Mouse (Mus musculus) adrenal gland, adult 2 months (tissue): ENCODE measurements around the gene Plin3. TPM values are rescaled to one million over a fixed set of nuclear protein-coding genes. Genes with fewer than 3 reads are reported as not detected.

Source experiments
- DNase-seq: peaks from one replicate; pipeline ENCODE4 v3.0.0; 2021
- polyA plus RNA-seq: library from polyadenylated mRNA; depleted of rRNA; stranded (reverse); fragments of >200 nt; gene quantifications from 2 replicates; pipeline ENCODE4 v1.2.3, GENCODE M21; 2012
- total RNA-seq, 2 experiments: library from RNA; stranded (reverse); gene quantifications; 2 replicates each; pipeline ENCODE4 v1.2.3; 2021

Plin3 gene
- total and polyA plus RNA-seq, 3 experiments = 51.8 to 101 (median 65.9) TPM

DNA sequence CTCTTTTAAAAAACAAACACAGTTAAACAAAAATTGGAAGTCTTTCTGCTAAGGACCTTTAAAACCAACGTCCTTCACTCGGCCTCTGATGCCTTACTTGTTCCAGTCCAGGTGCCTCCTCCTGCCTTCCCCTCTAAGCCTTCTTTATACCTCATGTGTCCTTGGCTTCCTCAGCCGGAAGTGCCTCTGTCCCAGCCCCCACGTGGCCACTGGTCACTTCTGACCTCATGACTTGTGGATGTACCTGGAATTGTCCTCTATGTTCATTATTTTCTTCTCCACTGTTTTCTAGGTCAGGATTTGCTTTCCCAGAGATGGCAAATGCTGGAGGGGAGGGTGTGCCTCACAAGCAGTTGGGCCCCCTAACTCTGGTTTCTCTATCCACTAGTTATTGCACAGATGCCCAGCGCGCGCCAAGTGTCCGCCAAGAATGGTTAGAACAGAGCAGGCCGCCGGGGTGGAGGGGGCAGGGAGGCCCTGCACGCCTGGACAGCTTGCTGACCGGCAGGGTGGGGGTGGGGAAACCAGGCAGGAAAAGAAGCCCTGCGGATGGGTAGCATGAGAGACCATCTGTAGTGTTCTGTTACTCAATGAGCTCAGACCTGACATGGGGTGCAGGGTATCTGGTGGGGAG, 9.8 kb upstream of the Plin3 start:
- DNase-seq = peak; percentile 53

DNA sequence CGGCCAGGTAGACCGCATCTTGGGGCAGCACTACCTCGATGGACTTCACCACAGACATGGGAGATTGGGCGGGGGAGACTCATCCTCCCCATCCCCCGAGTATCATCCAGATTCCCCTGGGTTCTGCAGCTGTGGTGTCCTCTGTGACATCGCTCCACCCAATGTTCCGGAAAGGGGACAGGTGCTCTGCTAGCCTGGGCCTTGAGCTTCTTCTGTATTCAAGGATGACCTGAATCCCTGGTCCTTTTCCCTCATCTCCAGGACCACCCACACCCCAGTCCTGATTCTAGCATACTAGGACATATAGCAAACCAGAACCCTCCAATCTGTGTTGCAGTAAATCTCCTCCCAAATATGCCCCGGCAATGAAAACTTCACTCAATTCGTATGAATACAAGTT, 7.5 kb upstream of the Plin3 start, which contains the start of gene Arrdc5:
Arrdc5 (minus strand) TSS at position 101 of the 400 bp plus-strand sequence.
- no peak for DNase-seq

DNA sequence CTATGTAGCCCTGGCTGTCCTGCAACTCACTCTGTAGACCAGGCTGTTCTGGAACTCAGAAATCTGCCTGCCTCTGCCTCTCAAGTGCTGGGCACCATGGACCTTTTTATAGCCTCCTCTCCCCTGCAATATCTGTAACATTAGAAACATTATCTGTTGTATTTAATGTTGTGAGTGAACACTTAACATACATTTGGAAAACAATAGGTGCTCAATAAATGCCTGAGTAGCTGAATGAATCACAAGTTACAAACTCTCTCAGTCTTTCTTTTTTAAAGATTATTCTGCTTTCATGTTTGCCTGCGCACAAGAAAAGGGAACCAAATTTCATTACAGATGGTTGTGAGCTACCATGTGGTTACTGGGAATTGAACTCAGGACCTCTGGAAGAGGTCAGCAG, 5.6 kb upstream of the Plin3 start:
- DNase-seq = no peak

DNA sequence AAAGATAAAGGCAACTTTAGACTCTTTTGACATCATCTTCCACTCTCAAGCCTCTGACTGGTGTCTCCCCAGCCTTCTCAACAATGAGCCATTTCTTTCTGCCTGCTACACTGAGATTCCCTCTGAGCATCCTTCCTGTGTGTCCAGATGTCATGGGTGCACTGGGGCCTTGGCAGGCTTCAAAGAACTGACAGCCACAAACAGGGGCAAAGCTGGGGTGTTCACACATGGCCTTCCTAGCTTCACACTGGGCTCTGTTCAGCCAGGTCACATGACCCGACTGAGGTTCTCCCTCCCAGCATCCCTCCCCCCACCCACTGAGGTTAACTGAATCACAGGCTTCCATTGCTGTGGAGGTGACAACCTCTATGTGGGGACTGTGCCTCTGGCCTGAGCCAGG, 3.5 kb upstream of the Plin3 start:
- DNase-seq = no peak

DNA sequence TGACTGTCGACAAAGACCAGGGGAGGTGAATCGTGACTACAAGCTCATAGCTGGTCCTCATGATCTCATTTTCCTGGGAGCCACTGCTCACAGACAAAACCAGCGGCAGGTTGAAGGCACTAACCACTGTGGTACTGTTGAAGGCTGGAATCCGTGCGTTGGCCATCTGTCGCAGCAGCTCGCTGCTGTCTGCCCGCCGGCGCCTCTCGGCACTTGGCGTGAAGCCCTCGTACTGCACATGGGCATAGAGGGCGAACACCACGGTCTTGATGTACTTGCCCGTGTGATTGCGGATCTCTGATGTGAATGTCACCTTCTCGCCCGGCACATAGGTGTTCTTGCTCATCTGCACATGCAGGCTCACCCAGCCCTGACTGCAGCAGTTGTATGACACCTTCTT, 1.6 kb upstream of the Plin3 start:
- no peak for DNase-seq

DNA sequence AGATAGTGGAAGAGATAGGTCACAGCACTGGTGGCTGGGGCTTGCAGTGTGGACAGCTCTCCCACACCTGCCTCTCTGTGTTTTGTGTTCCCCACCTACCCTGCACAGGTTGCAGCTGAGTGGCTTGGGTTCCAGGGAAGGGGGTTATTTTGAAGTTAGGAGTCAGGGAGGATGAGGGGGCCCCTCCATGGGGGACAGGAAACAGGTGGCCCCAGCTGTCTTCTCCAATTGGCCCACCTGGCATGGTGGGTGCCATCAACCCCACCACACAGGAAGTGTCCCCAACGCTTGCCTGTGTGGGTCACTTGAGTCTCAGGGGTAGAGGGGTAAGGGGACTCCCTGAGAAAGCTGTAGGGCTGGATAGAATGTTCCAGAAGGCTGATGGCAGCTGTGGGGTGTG, 618 bp upstream of the Plin3 start:
- DNase-seq = no peak

DNA sequence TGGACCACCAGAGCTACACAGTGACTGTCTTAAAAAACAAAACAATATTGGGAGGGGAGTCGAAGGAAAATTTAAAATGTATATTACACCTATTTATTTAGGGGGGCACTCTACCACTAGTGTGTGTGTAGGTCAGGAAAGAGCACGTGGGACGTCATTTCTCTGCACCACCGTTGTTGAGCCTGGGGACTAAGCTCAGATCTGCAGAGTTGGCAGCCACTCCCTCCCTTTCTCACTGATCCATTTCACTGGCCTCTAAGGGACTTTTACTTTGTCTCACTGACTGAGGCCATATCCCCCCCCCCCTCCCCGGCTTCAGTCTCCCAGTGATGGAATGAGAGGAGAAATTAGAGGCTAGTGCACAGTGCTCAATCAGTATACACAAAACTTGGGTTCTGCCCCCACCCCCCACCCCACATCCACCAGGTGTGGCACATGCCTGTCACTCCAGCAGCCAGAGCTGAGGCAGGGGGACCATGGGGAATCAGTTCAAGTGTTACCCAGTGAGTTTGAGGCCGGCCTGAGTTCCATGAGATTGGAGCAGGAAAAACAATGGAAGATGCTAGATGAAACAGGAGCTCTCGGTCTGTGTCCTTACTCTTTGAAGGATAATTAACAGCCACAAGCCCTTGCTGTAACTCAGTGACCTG, 722 bp downstream of the Plin3 start:
- DNase-seq = no peak

DNA sequence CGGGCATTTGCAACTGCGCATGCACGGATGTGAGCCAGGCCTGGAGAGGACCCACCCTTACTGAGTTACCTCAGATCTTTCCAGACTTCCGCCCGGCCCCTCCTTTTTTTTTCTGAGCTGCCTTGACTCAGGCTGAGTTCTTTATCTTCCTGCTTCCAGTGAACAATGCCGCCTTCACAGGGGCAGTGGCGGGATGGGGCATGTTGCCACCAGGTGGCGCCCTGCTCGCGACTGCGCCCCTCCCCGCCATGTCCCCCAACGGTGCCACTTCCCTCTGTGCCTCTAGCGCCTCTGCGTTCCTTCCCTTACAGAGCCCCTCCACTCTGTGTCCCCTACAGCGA, 1.5 kb downstream of the Plin3 start:
- DNase-seq = peak; percentile 94

DNA sequence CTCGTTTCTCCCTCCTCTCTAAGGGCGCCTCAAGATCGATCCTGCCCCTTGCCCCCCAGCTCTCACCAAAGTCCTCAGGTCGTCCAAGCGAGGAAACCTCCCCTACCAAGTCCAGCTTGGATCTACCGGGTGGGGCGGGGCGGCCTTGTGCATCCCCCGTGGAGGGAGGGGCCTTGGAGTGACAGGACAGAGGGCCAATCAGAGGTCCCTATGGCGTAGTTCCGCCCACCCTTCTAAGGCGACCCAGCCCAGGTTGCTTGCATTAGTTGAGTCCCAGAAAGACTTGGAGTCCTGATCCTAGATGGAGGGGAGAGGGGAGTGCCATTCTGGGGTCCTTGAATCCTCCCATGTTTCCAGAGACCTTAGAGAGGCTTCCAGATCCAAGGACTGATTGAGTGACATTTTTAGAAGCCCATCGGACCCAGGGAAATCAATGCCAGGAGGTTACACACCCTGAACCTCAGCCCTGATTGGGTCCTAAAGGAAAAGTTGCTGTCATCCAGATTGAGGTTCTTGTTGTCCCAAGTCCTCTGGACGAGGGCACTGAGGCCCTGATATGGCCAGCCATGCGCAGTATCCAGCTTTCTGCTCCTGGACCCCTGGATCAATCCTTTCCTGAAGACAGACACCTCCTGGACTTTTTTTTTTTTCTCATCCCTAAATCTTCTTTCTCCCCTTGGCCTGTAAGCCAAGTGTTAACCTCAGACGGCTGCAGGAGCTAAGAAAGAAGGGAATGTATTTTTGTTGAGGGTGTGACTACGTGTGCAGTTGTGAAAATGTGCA, 2.1 kb downstream of the Plin3 start:
- peak; percentile 99 for DNase-seq

DNA sequence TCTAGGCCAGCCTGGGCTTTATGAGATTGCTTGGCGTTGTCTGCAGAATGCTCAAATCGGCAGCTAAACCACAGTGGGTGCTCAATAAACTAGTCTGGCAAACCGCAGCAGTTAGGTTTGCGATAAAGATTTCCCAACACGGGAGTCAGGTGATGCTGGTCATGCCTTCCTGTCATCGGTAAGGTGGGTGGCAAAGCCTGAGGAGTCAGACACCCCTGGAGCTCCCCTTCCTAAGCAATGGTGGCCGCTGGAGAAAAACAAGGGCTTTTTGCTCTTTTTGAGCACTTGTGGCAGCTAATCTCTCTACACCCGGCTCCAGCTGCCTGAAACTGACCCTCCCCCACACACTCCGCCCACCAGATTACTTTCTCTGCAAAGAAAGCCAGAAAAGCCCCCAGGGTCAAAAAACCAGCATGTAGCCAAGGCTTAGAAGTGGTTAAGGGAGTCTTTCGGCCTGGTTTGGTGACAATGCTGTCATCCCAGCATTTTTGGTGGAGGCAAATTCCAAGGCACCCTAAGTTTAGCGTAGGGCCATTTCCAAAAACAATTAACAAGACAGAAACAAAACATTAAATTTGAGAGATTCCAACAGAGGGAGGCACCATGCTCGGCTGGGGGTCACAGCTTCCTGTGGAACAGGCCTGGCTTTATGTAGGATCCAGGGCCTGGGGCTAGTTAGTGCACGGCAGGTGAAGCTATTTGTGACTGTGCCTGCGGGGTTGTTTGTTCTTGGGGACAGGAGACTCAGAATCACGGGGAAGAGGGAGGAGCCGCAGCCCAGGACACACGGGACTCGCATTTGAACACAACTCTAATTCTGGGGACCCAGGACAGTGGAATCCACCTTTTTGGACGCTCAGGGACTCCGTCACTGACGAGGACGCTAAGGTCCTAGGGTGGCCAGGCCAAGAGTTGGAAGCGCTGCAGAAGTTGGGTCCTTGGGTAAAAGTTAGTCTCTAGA, 3.0 kb downstream of the Plin3 start:
- peak; percentile 64 for DNase-seq

DNA sequence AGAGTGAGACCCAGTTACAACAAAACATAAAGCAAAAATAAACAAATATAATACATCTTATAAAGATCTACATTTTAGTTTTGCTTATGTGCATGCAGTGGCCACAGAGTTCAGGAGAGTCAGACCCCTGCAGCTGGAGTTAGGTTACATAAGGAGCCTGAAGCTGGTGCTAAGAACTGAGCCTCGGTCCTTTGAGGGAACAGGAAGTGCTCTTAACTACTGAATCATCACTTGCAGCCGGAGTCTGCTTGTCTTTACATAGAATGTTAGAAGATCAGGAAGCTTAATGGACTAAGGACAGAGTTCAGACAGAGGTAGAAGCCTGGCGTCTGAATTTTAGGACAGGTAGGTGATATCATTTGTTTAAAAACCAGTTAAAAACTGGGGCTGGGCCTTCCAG, 3.8 kb downstream of the Plin3 start:
- DNase-seq = no peak

DNA sequence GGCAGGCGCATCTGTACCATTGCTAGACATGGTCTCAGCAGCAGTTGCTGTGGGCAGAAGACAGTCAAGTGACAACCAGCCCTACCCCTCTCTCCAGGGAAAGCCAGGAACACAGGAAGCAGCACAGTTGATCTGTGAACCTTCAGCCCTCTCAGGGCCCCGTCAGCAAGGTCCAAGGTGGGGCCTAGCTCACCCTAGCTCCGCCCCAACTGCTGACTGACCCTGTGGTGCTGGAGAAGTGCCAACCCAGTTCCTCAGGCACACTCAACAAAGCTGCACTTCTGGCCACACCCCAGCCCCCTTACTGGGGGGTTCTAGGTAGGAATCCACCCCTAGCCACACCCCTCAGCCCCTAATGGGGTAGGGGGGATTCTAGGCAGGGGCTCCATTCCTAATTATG, 4.8 kb downstream of the Plin3 start:
- peak; percentile 81 for DNase-seq

DNA sequence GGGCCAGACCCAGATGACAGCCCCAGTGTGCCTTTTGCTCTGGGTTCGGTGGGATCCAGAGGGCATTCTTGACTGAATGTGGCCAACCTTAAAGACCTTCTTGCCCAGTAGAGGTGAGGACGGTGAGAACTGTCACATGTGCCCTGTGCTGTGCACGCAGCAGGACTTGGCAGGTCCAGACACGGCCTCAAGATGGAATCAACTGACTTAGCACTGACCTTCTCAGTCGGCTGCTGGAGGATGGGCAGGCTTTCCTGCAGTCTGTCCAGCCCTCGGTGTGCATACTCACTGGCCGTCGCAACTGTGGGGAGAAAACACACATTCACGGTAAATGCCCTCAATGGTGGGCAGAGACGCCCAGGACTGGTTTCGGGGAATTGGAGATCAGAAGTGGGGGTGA, 6.7 kb downstream of the Plin3 start:
- DNase-seq = no peak

DNA sequence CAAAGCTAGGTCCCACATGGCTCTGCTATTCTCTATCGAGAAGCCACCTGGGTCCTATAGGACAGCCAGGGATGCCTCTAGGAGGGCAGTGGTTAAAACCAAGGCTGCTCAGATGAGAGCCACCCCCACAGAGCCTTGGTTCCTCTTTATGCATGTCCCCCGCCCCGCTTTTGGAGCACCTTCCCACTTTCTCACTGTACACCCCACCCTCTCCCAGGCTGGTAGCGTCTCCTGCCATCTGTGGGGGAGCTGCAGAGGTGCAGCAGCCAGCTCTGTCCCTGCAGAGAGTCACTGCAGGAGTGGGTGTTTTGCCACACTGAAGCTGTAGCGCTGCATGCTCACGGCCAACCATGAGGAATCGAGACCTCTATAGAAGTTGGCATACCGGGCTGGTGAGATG, 9.4 kb downstream of the Plin3 start:
- DNase-seq = no peak

DNA sequence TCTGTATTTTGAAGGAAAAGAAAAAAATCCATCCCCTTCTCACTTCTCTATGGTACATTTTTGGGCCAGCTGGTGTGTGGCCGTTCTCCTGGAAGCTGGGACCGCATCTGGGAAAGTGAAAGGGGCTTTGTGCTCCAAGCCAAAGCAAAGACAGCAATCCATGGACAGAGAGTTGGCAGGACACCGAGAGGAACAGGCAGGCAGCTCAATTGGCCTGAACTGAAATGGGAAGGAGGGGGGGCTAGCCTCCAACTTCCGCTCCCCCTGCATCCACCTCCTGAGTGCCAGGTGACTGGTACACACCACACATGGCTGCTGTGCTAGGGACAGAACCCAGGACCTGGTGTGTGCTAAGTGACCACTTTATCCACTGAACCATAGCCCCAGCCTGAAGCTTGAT, 9.9 kb downstream of the Plin3 start:
- no peak for DNase-seq

DNA sequence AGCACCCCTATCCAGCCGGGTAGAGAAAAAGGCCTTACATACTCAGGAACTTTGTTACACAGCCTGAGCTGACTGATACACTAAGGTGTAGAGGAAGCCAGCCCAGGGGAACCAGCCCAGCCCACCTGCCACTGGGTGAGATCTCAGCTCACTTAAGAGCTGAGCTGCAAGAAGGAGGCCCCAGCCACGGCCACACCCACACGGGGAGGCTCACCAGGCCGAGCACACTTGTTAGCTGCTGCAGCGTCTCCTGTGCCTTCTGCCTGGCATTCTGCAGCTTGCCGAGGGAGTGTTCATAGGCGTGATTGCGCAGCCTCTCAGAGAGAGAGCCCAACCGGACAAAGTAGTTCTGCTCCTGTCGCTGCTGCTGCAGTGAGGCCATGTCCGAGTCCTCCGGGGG, 11.5 kb downstream of the Plin3 start:
- no peak for DNase-seq

DNA sequence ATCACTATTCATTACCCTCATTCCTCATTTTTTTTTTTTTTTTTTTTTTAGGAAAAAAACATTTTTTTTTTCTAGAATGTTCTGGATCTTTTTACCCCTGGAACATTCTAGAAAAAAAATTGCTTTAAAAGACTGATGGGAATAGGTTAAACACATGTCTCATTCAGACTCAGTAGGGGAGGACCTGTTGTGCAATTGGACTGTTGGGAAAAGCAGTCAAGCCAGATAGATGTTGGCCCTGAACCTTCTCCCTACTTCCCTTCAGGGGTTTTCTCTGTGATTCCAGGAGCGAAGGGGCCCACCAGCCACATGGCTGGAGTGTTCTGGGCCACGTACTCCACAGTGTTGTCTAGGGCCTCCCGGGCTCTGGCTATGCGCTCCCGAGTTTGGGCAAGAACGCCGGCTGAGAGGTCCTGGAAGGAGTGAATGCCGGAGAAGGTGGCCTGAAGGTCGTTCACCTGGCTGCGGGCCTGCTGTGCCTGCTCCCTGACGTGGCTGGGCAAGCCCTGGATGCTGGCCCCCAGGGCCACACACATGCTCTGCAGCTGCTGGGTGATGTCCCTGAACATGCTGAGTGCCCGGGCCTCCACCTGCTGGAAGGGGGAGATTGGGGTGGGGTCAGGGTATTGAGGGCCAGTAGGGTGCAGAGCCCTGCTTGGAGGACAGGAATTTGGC, 13.1 kb downstream of the Plin3 start:
- DNase-seq = peak; percentile 69

DNA sequence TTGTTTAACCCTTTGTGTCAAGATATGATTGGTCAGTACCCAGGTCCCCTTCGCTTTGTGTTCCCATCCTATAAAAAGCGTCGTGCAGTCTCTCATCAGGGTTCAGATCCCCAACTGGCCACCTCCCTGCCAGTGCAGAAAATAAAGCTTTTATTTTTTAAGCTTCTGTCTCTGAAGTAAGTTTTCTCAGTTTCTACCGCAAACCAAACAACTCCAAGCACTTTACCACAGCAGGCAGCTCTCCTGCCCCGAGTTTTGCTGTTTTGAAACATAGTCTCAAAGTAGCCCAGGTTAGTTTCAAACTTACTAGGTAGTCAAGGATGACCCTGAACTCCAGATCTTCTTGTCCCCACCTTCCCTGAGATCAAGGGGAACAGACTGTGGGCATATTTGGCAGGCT, 14.3 kb downstream of the Plin3 start:
- DNase-seq = no peak

DNA sequence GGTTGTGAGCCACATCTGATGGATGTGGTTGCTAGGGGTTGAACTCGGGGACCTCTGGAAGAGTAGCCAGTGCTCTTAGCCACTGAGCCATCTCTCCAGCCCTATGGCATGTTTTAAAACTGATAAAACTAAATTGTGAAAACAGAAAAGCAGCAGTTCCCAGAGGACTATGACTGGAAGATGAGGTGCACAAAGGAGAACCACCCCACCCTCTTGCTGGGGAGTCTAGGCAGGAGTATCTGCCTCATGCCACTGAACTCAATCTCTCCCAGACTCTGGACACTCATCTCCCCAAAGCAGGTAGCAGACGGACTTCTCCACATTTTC, 15.1 kb downstream of the Plin3 start:
- DNase-seq = no peak

DNA sequence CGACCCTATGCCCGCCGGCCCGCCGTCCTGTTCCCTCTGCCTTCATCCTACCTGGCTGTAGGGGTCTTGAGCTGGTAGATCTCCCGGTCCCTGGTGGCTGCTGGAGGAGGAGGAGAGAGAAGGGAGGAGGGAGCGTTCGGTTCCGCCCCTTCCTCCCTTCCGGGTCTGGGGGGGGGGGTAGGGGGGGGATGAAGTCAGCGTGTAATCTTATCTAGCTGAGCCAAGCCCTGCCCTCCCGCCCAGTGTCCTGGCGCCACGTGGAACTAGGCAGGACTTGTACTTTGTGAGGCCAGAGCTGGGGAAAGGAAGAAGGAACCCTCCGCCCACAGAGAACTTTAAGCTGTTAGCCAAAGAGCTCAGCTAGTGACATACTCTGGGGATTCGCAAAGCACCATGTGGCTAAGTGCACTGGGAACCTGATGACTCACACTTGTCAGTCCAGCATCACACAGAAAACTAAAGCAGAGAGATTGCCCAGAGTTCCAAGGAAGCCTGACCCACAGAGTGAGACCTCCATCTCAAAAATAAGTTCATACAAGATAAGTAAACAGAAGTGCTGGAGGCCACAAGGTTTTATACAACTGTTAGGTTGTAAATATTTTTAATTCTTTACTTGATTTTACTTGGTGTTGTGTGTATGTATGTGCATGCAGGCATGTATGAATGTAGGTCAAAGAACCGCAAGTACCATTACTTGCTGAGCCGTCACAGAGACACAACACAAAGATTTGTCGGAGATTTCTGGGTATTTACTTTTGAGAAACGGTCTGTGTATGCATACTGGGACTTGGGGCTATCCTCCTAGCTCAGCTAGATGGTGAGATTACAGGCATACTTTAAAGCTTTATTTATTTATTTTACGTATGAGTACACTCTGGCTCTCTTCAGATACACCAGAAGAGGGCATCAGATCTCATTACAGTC, 15.8 kb downstream of the Plin3 start, which contains the start of gene Ticam1:
Ticam1 (minus strand) TSS at position 144 of the 924 bp plus-strand sequence.
- peak; percentile 96 for DNase-seq
